Mouse (Mus musculus) hindbrain, postnatal 0 days (tissue): Measurements from ENCODE around the gene Glra1. TPM values are rescaled to one million over a fixed set of nuclear protein-coding genes. Genes with fewer than 3 reads are reported as not detected.

Source experiments
- ATAC-seq: fragments of 200-750 bp; cut with Nextera tagmentation; 2 replicates; pipeline ENCODE4 v1.8.0; 2017; ENCODE audit warnings: mild to moderate bottlenecking, moderate TSS enrichment, moderate library complexity
- DNase-seq: peaks from one replicate; pipeline ENCODE4 v3.0.0-alpha.2; 2015; ENCODE audit warnings: low spot score
- H3K27ac ChIP-seq: fragments of 300-500 bp; sonication (generic); 2 replicates; pipeline ENCODE4 v1.5.1; 2014; ENCODE audit warnings: mild to moderate bottlenecking
- H3K27me3 ChIP-seq: fragments of 300-500 bp; sonication (generic); 2 replicates; pipeline ENCODE4 v1.6.1; 2014; ENCODE audit warnings: low read length, mixed read lengths; ENCODE audit not compliant: insufficient read depth
- H3K36me3 ChIP-seq: fragments of 300-500 bp; sonication (generic); 2 replicates; pipeline ENCODE4 v1.6.1; 2014; ENCODE audit warnings: low read length, mixed read lengths; ENCODE audit not compliant: insufficient read depth
- H3K4me1 ChIP-seq: fragments of 300-500 bp; sonication (generic); 2 replicates; pipeline ENCODE4 v1.6.1; 2014; ENCODE audit warnings: antibody characterized with exemption, low read length, mixed read lengths; ENCODE audit not compliant: insufficient read depth
- H3K4me2 ChIP-seq: fragments of 300-500 bp; sonication (generic); 2 replicates; pipeline ENCODE4 v1.6.1; 2014; ENCODE audit warnings: low read depth, mild to moderate bottlenecking, low read length, moderate library complexity, mixed read lengths
- H3K4me3 ChIP-seq: fragments of 300-500 bp; sonication (generic); 2 replicates; pipeline ENCODE4 v1.5.1; 2014; ENCODE audit warnings: low read length
- H3K9ac ChIP-seq: fragments of 300-500 bp; sonication (generic); replicated peaks from 2 replicates; pipeline ENCODE4 v1.6.1; 2014; ENCODE audit warnings: mild to moderate bottlenecking, low read length, moderate library complexity, mixed read lengths
- H3K9me3 ChIP-seq: fragments of 300-500 bp; sonication (generic); 2 replicates; pipeline ENCODE4 v1.6.1; 2016; ENCODE audit warnings: low read length, mixed read lengths
- CTCF ChIP-seq: IDR thresholded peaks from 2 replicates; pipeline ENCODE4 v1.5.1; 2016; ENCODE audit warnings: antibody characterized with exemption, control low read depth, low read depth
- WGBS: fragments of 180-500 bp; shearing (Covaris S2); extraction: QIAGEN DNeasy Blood & Tissue Kit; methylation state at CpG from one replicate; pipeline ENCODE4 v1.1.7; 2014; 5-methylcytosine and 5-hydroxymethylcytosine counted together
- polyA plus RNA-seq: library from polyadenylated mRNA; unstranded; fragments of >200 nt; fragmentation: Nextera tagmentation; extraction: Ambion mirVana; gene quantifications from 2 replicates; pipeline ENCODE4 v1.2.1, GENCODE M21; 2015
- total RNA-seq: library from RNA; depleted of rRNA; stranded (reverse); fragments of >200 nt; gene quantifications from 2 replicates; pipeline ENCODE4 v1.2.3, GENCODE M21; 2014

Gene Glra1
- total and polyA plus RNA-seq, 2 experiments from 2014 or later, result 2.8 to 11.7 TPM

GRCm38 (mm10) chr11:55601447-55602065 is 6.4 kb downstream of the Glra1 start:
- DNase-seq (peak; percentile 41), ATAC-seq (no peak)
- Histone ChIP-seq H3K4me3 (no peak overlapping the region), H3K27ac (no peak overlapping the region), H3K4me1 (peaks cover 5% of the 10 kb centered on the region; the same call in 1 of the 2 replicates), H3K9me3 (no peaks in the 10 kb centered on the region), H3K9ac (no peak overlapping the region), H3K27me3 (no peaks in the 10 kb centered on the region), H3K4me2 (peak overlapping the region; percentile 27), H3K36me3 (no peaks in the 10 kb centered on the region)
- no peak for TF ChIP-seq CTCF
- WGBS, result 13% methylated on average over 11 of the region's 11 CpGs

DNA sequence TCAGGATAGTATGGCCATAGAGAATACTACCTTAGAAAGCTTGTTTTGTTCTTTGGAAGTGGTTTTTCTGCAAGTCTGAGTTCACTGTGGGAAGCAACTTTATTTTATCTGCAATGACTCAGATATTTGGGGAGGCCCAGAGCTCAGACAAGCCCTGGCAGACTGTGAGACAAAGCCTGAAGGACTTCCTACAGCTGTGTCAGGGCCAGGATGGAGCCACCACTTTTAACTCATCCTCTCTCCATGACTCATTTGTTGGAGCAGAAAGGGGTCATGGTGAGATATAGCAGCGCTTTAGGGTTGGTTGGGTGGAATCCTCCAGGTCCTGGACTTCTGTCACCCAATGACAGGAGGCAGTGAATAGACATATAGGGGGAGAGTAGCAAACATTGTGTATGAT is 12.3 kb downstream of the Glra1 start:
- Histone ChIP-seq H3K4me2 (no peak overlapping the region), H3K27me3 (no peaks in the 10 kb centered on the region), H3K4me3 (no peak overlapping the region), H3K36me3 (no peaks in the 10 kb centered on the region), H3K27ac (no peak overlapping the region), H3K9me3 (no peaks in the 10 kb centered on the region), H3K4me1 (no peaks in the 10 kb centered on the region), H3K9ac (no peak overlapping the region)
- DNase-seq (no peak), ATAC-seq (no peak)
- TF ChIP-seq CTCF, result no peak
- 89% methylated on average over 1 of the region's 1 CpGs for WGBS

GRCm38 (mm10) chr11:55594411-55594810 is 13.6 kb downstream of the Glra1 start:
- H3K27ac ChIP-seq, result no peak overlapping the region
- ATAC-seq, result no peak
- no peaks in the 10 kb centered on the region for H3K36me3 ChIP-seq
- H3K9me3 ChIP-seq, result no peaks in the 10 kb centered on the region
- H3K9ac ChIP-seq, result no peak overlapping the region
- no peak for TF ChIP-seq CTCF
- H3K4me2 ChIP-seq, result no peak overlapping the region
- H3K4me1 ChIP-seq, result no peaks in the 10 kb centered on the region
- no peak for DNase-seq
- H3K27me3 ChIP-seq, result no peaks in the 10 kb centered on the region
- H3K4me3 ChIP-seq, result no peak overlapping the region
- 82% methylated on average over 3 of the region's 3 CpGs for WGBS

- Histone ChIP-seq H3K4me3 (no peak overlapping the region), H3K4me1 (no peaks in the 10 kb centered on the region), H3K4me2 (no peak overlapping the region), H3K9ac (no peak overlapping the region), H3K36me3 (no peaks in the 10 kb centered on the region), H3K27ac (no peak overlapping the region), H3K9me3 (no peaks in the 10 kb centered on the region), H3K27me3 (no peaks in the 10 kb centered on the region)
- 60% methylated on average over 2 of the region's 2 CpGs for WGBS
- ATAC-seq (no peak), DNase-seq (no peak)
- peak; percentile 17; the same call in 1 of the 2 replicates for TF ChIP-seq CTCF
Observed at GRCm38 (mm10) chr11:55591194-55591593, 16.8 kb downstream of the Glra1 start.

DNA sequence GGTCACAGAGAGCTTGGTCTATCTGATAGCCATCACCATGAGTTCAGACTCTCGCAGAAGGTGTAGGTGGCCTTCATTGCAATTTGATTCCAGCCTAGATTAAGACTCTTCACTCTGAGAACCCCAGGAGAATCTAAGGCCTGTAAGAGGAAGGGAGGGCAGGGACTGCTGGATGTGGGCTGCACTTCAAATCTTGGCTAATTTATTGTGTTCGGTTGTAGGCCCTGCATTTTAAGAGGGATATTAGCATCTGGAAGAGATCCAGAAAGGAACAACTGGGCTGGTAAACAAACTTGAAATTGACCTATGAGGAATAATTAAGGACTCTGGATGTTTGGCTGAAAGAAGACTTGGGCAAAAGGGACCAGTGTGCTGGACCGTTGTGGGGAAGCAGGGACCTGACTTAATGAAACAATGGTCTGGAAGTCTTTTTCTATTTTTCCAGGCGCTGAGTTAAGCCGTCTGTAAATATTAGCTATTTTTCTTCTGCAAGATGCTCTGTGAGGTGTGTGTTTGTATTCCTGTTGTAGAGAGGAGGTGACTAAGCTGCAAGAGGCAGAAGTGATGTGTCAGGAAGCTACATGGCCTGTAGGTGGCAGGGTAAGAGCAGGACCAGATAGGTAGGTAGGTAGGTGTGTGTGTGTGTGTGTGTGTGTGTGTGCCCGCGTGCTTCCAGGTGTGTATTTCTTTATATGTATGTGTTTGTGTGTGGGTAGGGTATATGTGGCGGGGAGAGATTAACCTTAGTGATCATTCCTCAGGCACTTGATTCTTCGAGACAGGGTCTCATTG is 18.4 kb downstream of the Glra1 start:
- Histone ChIP-seq H3K27me3 (no peaks in the 10 kb centered on the region), H3K27ac (no peak overlapping the region), H3K4me3 (no peak overlapping the region), H3K4me1 (no peaks in the 10 kb centered on the region), H3K9ac (no peak overlapping the region), H3K9me3 (no peaks in the 10 kb centered on the region), H3K36me3 (no peaks in the 10 kb centered on the region), H3K4me2 (no peak overlapping the region)
- no peak for ATAC-seq
- 70% methylated on average over 9 of the region's 9 CpGs for WGBS
- DNase-seq, result peak; percentile 50
- peak; percentile 61 for TF ChIP-seq CTCF

- 77% methylated on average over 2 of the region's 2 CpGs for WGBS
- H3K27ac ChIP-seq, result no peak overlapping the region
- no peak for TF ChIP-seq CTCF
Observed at GRCm38 (mm10) chr11:55574397-55574796, 33.6 kb downstream of the Glra1 start.

GRCm38 (mm10) chr11:55571144-55571543 is 36.9 kb downstream of the Glra1 start:
- ATAC-seq (no peak), DNase-seq (peak; percentile 73)
- Histone ChIP-seq H3K4me2 (no peak overlapping the region), H3K27ac (no peak overlapping the region), H3K9me3 (no peaks in the 10 kb centered on the region), H3K36me3 (no peaks in the 10 kb centered on the region), H3K4me3 (no peak overlapping the region), H3K27me3 (no peaks in the 10 kb centered on the region), H3K4me1 (peaks cover 4% of the 10 kb centered on the region; the same call in 1 of the 2 replicates), H3K9ac (no peak overlapping the region)
- WGBS, result 22% methylated on average over 2 of the region's 2 CpGs
- TF ChIP-seq CTCF, result peak; percentile 79

More at GRCm38 (mm10) chr11:55574397-55574796, 33.6 kb downstream of the Glra1 start:
- Histone ChIP-seq H3K4me1 (no peaks in the 10 kb centered on the region), H3K36me3 (no peaks in the 10 kb centered on the region), H3K4me2 (no peak overlapping the region), H3K9me3 (no peaks in the 10 kb centered on the region), H3K27me3 (no peaks in the 10 kb centered on the region), H3K9ac (no peak overlapping the region), H3K4me3 (no peak overlapping the region)
- no peak for ATAC-seq
- DNase-seq, result no peak
